Mouse (Mus musculus) bone marrow macrophage, adult 2 months (primary cell): ENCODE measurements around the gene Lgals9.

Experiments
- CTCF ChIP-seq: IDR thresholded peaks from 2 replicates; pipeline ENCODE4 v1.5.1; 2012; ENCODE audit warnings: low read depth, mild to moderate bottlenecking, low read length, moderate library complexity
- POLR2A ChIP-seq: IDR thresholded peaks from 2 replicates; pipeline ENCODE4 v1.6.1; 2012; ENCODE audit warnings: mild to moderate bottlenecking, low read depth, low read length, borderline replicate concordance

- TF ChIP-seq CTCF (no peak), POLR2A (no peak)
Measured at GRCm38 (mm10) chr11:79033021-79033420, 48.3 kb upstream of the Lgals9 start.
